Comparison of ENCODE assay signal across 11 mouse cellular contexts in genomic region chr11:70629557-70629956, GRCm38 (mm10). TPM values are rescaled to one million over a fixed set of nuclear protein-coding genes. Genes with fewer than 3 reads are reported as not detected.
DNase-seq lines count a peak whose midpoint lies in the region; ATAC-seq and TF ChIP-seq lines count a peak whose summit lies in the region.
"Had no signal": no experiment of that assay in that cellular context is flagged by ENCODE, and none has a peak within 500 bp of the region (broad histone marks: within the 10 kb centered on the region; RNA-seq: fewer than 3 reads in every experiment).

No protein-coding gene starts in this region.

- TF ChIP-seq EP300 in CH12.LX (IDR thresholded peaks at IDR 0.05; ENCODE audit: low read length) = no peak

- peaks cover 0 to 8% of the 10 kb centered on the region in 2 experiments; a peak in 2 of 4 replicates for H3K4me1 ChIP-seq in CH12.LX (ENCODE audit: control insufficient read depth in 1 of 2, insufficient read depth in 2 of 2)
- H3K4me1 ChIP-seq: midbrain, embryonic 10.5 days had no signal

- no peaks in the 10 kb centered on the region for H3K9me3 ChIP-seq in CH12.LX (replicated peaks; ENCODE audit: low read length)
- H3K9me3 ChIP-seq: midbrain, embryonic 10.5 days had no signal

- H3K4me2 ChIP-seq in CH12.LX (ENCODE audit: insufficient read depth, low read depth, poor library complexity, severe bottlenecking) = no peak overlapping the region

- in situ Hi-C loops in CH12.LX (cut with MboI; ENCODE audit: low pct_ligation_motif_present, low pct_unique_long_range_greater_than_20kb, low sequenced_read_pairs) = no loop called here

- no peaks in the 10 kb centered on the region for H3K36me3 ChIP-seq in CH12.LX (replicated peaks in 1 of 2; ENCODE audit: control insufficient read depth in 1 of 2, insufficient read depth in 1 of 2, low read length in 1 of 2)
- H3K36me3 ChIP-seq: midbrain, embryonic 10.5 days had no signal

- no peaks in the 10 kb centered on the region for H3K79me2 ChIP-seq in CH12.LX (replicated peaks; ENCODE audit: control insufficient read depth, extremely low read depth, insufficient read depth, poor library complexity, severe bottlenecking)

- no peaks in the 10 kb centered on the region for H3K27me3 ChIP-seq in CH12.LX (replicated peaks)

- no peak for TF ChIP-seq POLR2A in CH12.LX (IDR thresholded peaks at IDR 0.05; ENCODE audit: low read depth, low read length)

- dilution Hi-C loops in CH12.LX (cut with MboI; ENCODE audit: extremely low pct_ligation_motif_present, extremely low pct_unique_long_range_greater_than_20kb, low sequenced_read_pairs) = no loop called here

- TF ChIP-seq RAD21 in CH12.LX (IDR thresholded peaks at IDR 0.05; ENCODE audit: low read depth, low read length) = peak; percentile 63

- no peak overlapping the region for H3K4me3 ChIP-seq in layer of hippocampus, adult 2 months
- H3K4me3 ChIP-seq in CH12.LX (replicated peaks in 1 of 3; ENCODE audit: low read depth in 2 of 3, low read length in 2 of 3, poor library complexity in 1 of 3) = no peak overlapping the region
- H3K4me3 ChIP-seq: midbrain, embryonic 10.5 days had no signal

- peak; percentile 57; the same call in 1 of the 2 replicates for ATAC-seq in monocyte, adult 5-6 weeks (replicated peaks; ENCODE audit: insufficient number of reproducible peaks, low FRiP score, low TSS enrichment, poor library complexity, severe bottlenecking)
- no peak for ATAC-seq in cerebellum, adult (ENCODE audit: insufficient number of reproducible peaks, low FRiP score, low TSS enrichment)

- no peak overlapping the region for H3K9ac ChIP-seq in CH12.LX (ENCODE audit: insufficient read depth, low read depth)

- H3K27ac ChIP-seq in layer of hippocampus, adult 2 months = no peak overlapping the region
- no peak overlapping the region for H3K27ac ChIP-seq in CH12.LX (ENCODE audit: insufficient read depth, low read depth)
- H3K27ac ChIP-seq: midbrain, embryonic 10.5 days had no signal

- TF ChIP-seq CTCF in layer of hippocampus, adult 2 months (conservative IDR thresholded peaks at IDR 0.05) = peak; percentile 62
- peak in 1 of 2 experiments; percentile 70; a peak in 2 of 4 replicates for TF ChIP-seq CTCF in CH12.LX (conservative IDR thresholded peaks at IDR 0.05 in 1 of 2, IDR thresholded peaks at IDR 0.05 in 1 of 2; ENCODE audit: low read depth in 2 of 2, low read length in 2 of 2)

- DNase-seq in layer of hippocampus, adult 2 months (ENCODE audit: low spot score in 2 of 2) = no peak
- DNase-seq in layer of hippocampus, postnatal 10 days (ENCODE audit: low spot score in 2 of 2) = no peak
- DNase-seq in CH12.LX (ENCODE audit: extremely low read depth) = peak; percentile 31
- peak; percentile 38 for DNase-seq in T-cell, adult 2 months (ENCODE audit: low spot score)
- DNase-seq in gastrocnemius, postnatal 25 days = no peak
- DNase-seq in adrenal gland, adult 18-20 months (ENCODE audit: low spot score in 2 of 2) = no peak
- DNase-seq: adrenal gland, adult 8-10 months had no signal

TF ChIP-seq in CH12.LX, 34 proteins besides CTCF, POLR2A, EP300 and RAD21:
- TF ChIP-seq ZKSCAN1 (IDR thresholded peaks at IDR 0.05; ENCODE audit: borderline replicate concordance, low read depth, low read length) (no peak), RCOR1 (conservative IDR thresholded peaks at IDR 0.05; ENCODE audit: low read depth, low read length) (no peak), ZC3H11A (IDR thresholded peaks at IDR 0.05; ENCODE audit: low read depth, low read length) (peak; percentile 50), SMC3 (IDR thresholded peaks at IDR 0.05; ENCODE audit: low read depth, low read length) (peak; percentile 72)

RNA-seq across cellular contexts. Expression of gene Gp1ba, which starts 9.4 kb away (rescaled TPM):
- total RNA-seq in layer of hippocampus, adult 2 months (2021) = not detected
- total RNA-seq in layer of hippocampus, postnatal 10 days (2021) = not detected
- total RNA-seq in CH12.LX (2012; rRNA removed) = 0.25 TPM in 2 replicates
- total RNA-seq in CH12.LX (2014; rRNA removed) = not detected in 2 replicates
- polyA plus RNA-seq in CH12.LX (2012; ENCODE audit: insufficient read length, low read depth) = 0.84 and 1.1 TPM in 2 replicates
- 0.57 to 3.3 TPM in 2 of 3 replicates, not detected in the other for total RNA-seq in monocyte, adult 5-6 weeks (2017)
- total RNA-seq in gastrocnemius, postnatal 25 days (2021) = not detected
- total RNA-seq in adrenal gland, adult 18-20 months (2021) = under 1 TPM in 1 of 2 experiments, not detected in 1; 0.22 TPM
- total RNA-seq: adrenal gland, adult 8-10 months had no signal

RNA-seq across cellular contexts. Expression of gene Chrne, which starts 10.5 kb away (rescaled TPM):
- not detected for total RNA-seq in layer of hippocampus, adult 2 months (2021)
- total RNA-seq in layer of hippocampus, postnatal 10 days (2021) = under 1 TPM in 1 of 2 experiments, not detected in 1; 0.94 TPM
- not detected in 2 replicates for total RNA-seq in CH12.LX (2012; rRNA removed)
- total RNA-seq in CH12.LX (2014; rRNA removed) = not detected in 2 replicates
- not detected in 2 replicates for polyA plus RNA-seq in CH12.LX (2012; ENCODE audit: insufficient read length, low read depth)
- 2.1 to 17.4 TPM (median 5.5 TPM) in 3 replicates for total RNA-seq in monocyte, adult 5-6 weeks (2017)
- 10 to 100 TPM; 22.6 to 24.7 TPM for total RNA-seq in gastrocnemius, postnatal 25 days (2021)
- under 1 TPM in 1 of 2 experiments, not detected in 1; 0.38 TPM for total RNA-seq in adrenal gland, adult 18-20 months (2021)
- total RNA-seq: adrenal gland, adult 8-10 months had no signal
- polyA plus RNA-seq: hindbrain, embryonic 11.5 days; midbrain, embryonic 10.5 days had no signal

RNA-seq across cellular contexts. Expression of gene 4930544D05Rik, which starts 13.9 kb away (rescaled TPM):
- under 1 TPM; 0.47 to 0.72 TPM for total RNA-seq in layer of hippocampus, adult 2 months (2021)
- total RNA-seq in layer of hippocampus, postnatal 10 days (2021) = 1 to 10 TPM in 1 of 2 experiments, not detected in 1; 1.1 TPM
- total RNA-seq in CH12.LX (2012; rRNA removed) = 0.17 TPM in 1 of 2 replicates, not detected in the other
- not detected in 2 replicates for total RNA-seq in CH12.LX (2014; rRNA removed)
- polyA plus RNA-seq in CH12.LX (2012; ENCODE audit: insufficient read length, low read depth) = not detected in 2 replicates
- not detected in 3 replicates for total RNA-seq in monocyte, adult 5-6 weeks (2017)
- not detected for total RNA-seq in gastrocnemius, postnatal 25 days (2021)
- not detected for total RNA-seq in adrenal gland, adult 18-20 months (2021)
- total RNA-seq: adrenal gland, adult 8-10 months had no signal
- polyA plus RNA-seq: hindbrain, embryonic 11.5 days; midbrain, embryonic 10.5 days had no signal

RNA-seq across cellular contexts. Expression of gene Rnf167, which starts 17.5 kb away (rescaled TPM):
- total RNA-seq in layer of hippocampus, adult 2 months (2021) = 10 to 100 TPM; 88.8 to 99.4 TPM
- total RNA-seq in layer of hippocampus, postnatal 10 days (2021) = 10 to 100 TPM; 60.3 to 61.5 TPM
- 23.5 and 24.0 TPM in 2 replicates for total RNA-seq in CH12.LX (2012; rRNA removed)
- 24.1 and 25.5 TPM in 2 replicates for total RNA-seq in CH12.LX (2014; rRNA removed)
- polyA plus RNA-seq in CH12.LX (2012; ENCODE audit: insufficient read length, low read depth) = 28.0 and 31.7 TPM in 2 replicates
- total RNA-seq in monocyte, adult 5-6 weeks (2017) = 89.4 to 129 TPM (median 90.9 TPM) in 3 replicates
- 10 to 100 TPM; 29.5 to 32.6 TPM for total RNA-seq in gastrocnemius, postnatal 25 days (2021)
- 10 to 100 TPM; 72.6 to 80.7 TPM for total RNA-seq in adrenal gland, adult 18-20 months (2021)

RNA-seq across cellular contexts. Expression of gene Slc25a11, which starts 17.7 kb away (rescaled TPM):
- 100 to 1,000 TPM; 115 to 123 TPM for total RNA-seq in layer of hippocampus, adult 2 months (2021)
- 100 to 1,000 TPM; 117 to 125 TPM for total RNA-seq in layer of hippocampus, postnatal 10 days (2021)
- 96.9 and 99.0 TPM in 2 replicates for total RNA-seq in CH12.LX (2012; rRNA removed)
- 121 and 135 TPM in 2 replicates for total RNA-seq in CH12.LX (2014; rRNA removed)
- 127 and 132 TPM in 2 replicates for polyA plus RNA-seq in CH12.LX (2012; ENCODE audit: insufficient read length, low read depth)
- 41.1 to 62.6 TPM (median 43.5 TPM) in 3 replicates for total RNA-seq in monocyte, adult 5-6 weeks (2017)
- total RNA-seq in gastrocnemius, postnatal 25 days (2021) = 100 to 1,000 TPM; 307 to 310 TPM
- total RNA-seq in adrenal gland, adult 18-20 months (2021) = 100 to 1,000 TPM; 131 to 138 TPM

Comparison
In these comparisons a context has a peak if more than half of its experiments do, and no peak if none do; other contexts are left out.
1. DNase-seq: peak in CH12.LX (single experiment) and T-cell, adult 2 months (single experiment); none in layer of hippocampus, adult 2 months (0 of 2), layer of hippocampus, postnatal 10 days (0 of 2), gastrocnemius, postnatal 25 days (single experiment) and adrenal gland, adult 18-20 months (0 of 2).